Mouse (Mus musculus) adrenal gland, postnatal 10 days (tissue): Measurements from ENCODE around the gene Dchs1. TPM values are rescaled to one million over a fixed set of nuclear protein-coding genes. Genes with fewer than 3 reads are reported as not detected.
"Not testable (repeated sequence)": the region's sequence is repeated elsewhere in the genome, so short reads cannot be mapped to it uniquely, and the experiment has no call there.

ENCODE experiments used
- DNase-seq: peaks from one replicate; pipeline ENCODE4 v3.0.0; 2021; ENCODE audit warnings: mixed read lengths
- total RNA-seq, 2 experiments: library from RNA; stranded (reverse); gene quantifications; 2 replicates each; pipeline ENCODE4 v1.2.3; 2021

Dchs1 gene
- total RNA-seq, 2 experiments from 2014 or later = 11.8 to 17.1 TPM

DNA sequence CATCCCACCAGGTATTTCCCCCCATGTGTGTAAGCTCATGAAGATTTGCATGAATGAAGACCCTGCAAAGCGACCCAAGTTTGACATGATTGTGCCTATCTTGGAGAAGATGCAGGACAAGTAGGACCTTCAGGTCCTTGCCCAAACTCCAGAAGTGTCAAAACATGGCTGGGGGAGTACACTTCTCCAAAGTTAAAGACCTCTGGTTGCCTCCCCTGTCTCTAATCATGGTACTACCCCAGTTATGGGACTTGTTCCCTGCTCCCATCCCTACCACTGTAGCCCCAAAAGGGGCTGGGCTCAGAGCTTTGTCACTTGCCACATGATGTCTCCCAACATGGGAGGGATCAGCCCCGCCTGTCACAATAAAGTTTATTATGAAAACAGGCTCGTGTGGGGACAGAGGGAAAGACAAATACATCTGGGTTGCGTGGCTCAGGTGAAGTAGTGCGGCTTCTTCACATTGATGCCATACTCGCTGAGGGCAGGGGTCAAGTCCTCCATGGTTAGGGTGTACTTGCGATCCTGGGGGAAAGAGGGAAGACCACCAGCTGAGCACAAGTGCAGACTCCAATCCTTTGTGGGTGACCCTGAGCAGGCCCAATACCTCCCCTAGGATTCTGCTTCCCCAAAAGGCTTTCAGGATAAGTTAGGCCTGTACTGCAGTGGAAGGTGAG is 44.8 kb downstream of the Dchs1 start:
- not testable (repeated sequence) for DNase-seq

DNA sequence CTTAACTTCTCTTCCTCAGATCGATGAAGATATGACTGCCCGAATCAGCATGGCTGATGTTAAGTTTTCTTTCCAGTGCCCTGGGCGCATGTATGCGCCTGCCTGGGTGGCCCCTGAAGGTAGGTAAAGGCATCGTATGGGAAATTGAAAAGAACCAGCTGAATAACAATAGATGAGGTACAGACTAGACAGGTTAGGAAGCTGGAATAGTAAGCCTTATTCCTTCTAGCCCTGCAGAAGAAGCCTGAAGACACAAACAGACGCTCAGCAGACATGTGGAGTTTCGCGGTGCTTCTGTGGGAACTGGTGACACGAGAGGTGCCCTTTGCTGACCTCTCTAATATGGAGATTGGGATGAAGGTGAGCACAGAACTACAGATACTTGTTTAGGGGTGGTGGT is 45.5 kb downstream of the Dchs1 start:
- DNase-seq = no peak

DNA sequence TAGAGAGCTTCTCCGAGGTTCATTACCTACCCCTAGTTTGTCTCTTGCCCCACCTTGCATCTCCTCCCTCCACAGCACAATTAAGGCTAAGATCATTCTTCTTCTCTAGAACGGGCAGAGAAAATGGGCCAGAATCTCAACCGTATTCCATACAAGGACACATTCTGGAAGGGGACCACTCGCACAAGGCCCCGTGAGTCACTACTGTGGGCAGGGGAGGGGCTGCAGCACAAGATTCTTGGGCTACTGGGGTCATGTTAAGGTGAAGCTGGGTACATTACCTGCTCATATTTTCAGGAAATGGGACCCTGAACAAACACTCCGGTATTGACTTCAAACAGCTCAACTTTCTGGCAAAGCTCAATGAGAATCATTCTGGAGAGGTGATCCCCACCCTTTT is 46.6 kb downstream of the Dchs1 start:
- DNase-seq = no peak

DNA sequence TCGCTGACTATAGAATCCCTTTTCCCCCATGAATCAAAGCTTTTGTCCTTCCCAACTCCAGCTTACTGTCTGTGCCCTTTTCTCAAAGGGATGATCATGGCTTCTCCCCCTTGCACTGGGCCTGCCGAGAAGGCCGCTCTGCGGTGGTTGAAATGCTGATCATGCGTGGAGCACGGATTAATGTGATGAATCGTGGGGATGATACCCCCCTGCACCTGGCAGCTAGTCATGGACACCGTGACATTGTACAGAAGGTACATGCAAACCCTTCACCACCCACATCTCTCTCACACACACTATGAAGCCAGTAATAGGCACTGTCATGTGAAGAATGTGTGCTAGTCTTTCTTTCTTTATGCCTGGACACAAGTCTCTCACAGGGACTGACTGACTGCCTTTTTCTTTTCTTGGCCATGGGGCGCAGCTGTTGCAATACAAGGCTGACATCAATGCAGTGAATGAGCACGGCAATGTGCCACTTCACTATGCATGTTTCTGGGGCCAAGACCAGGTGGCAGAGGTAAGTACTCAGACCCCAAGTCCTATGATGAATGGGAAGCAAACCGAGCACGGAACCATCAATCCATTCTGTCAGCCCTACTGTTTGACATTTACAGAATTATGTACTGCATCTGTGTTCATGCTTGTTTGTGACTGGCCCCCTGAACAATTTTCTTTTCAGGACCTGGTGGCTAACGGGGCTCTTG is 47.2 kb downstream of the Dchs1 start:
- no peak for DNase-seq

DNA sequence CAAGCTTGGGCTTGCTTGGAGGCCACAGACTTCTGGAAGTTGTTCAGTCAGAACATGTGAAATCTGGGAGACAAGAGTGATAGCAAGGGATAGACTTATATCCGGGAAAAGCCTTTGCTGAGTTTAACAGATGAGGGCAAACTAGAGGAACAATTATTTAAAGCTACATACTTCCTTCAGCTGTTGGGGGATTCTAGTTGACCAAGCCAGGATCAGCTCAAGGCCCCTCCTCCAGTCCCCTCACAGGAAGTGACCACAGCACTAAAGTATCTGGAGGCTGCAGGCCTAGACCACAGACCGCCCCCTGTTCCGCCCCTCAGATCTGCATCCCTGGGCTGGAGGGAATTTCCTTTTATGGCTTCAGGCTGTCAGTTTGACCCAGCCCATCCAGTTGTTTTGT is 48.5 kb downstream of the Dchs1 start:
- DNase-seq = peak; percentile 62

DNA sequence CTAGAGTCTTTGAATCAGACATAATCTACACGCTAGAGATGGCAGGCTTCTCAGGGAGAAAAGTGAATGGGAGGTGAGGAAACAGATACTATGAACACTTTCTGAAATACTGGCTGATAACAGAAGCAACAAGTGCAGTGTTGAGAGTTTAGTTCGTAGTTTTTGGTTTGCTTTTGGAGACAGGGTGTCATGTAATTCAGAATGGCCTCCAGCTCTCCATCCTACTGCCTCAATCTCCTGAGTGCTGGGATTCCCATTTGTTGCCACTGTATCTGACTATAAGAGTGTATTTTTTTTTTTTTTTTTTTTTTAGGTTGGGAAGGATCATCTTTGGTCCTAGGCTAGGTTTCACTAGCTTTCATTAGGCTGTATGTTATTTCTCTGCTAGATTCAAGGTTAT is 49.2 kb downstream of the Dchs1 start:
- DNase-seq = no peak

DNA sequence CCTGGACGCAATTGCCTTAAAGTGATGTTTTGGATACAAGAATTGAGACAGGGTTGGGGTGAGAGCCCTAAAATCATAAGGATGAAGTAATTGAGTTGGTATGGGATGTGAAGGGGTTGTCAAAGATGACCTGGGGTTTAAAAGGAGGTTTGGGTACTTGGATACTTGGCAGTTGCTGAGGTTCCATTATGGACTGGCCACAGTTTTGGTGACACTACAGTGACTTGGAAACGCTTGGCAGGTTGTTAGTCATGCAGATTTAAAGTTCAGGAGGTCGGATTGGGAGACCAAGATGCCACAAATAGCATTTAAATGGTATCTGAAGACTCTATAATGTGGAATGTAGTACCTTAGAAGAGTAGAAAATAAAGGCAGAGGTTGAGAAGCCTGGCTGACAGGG is 49.8 kb downstream of the Dchs1 start:
- DNase-seq = no peak

DNA sequence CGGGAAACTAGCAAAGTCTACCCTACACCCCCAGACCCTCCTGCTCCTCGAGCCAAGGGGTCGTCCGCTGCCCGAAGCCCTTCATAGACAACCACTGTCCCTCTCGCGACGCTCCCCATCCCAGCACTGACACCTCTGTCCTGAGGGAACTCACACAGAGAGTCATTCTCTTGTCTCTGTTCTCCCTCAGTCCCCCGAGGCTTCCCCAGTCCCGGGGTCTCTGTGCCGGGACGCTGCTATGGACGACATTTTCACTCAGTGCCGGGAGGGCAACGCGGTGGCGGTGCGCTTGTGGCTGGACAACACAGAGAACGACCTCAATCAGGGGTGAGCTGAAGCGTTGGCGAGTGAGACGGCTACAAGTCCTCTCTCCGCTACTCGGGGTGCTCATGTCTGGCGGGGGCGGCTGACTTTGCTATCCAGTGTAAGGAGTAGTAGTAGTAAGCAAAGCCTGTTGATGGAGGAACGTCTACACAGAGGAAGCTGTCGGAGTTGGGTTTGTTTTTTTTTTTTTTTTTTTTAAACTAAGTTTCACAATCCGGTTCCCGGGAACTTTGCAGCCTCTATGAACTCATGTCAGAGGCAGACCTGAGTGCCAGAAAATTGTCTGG is 50.4 kb downstream of the Dchs1 start, which contains the start of gene Rrp8:
Gene Rrp8 (minus strand): TSS at position 475 of the 611 bp plus-strand sequence.
- DNase-seq = peak; percentile 56

DNA sequence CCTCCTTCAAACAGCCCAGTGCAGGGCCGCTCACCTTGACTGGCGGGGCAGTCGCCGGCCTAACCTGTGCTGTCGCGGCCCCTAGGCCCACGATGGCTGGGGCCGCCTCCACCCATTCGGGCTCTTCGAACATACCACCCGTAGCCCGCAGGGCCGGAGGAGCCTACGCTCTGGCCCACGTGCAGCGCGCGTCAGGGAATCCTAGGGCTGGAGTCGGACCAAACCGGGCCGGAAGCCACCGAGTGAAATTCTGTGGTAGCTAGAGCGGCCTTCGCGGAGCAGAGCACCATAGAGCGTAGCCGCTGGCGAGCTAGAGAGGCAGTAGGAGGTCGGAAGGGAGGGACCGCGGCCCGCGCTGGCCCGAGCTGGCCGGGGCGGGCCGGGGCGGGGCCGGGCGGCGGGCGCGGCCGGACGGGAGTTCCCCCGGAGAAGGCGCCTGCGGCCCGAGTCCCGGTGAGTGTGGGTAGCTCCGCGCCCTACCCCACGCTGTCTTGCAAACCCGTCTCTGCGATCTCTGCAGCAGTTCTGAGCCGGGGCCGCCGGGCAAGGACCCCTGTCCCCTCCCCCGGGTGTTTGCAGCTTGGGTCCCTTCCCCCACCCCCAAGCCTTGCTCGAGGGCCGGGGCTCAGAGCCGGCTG is 51.1 kb downstream of the Dchs1 start, which contains the start of gene Ilk:
Gene Ilk (plus strand): TSS at position 329 of the 638 bp plus-strand sequence.
- peak; percentile 95 for DNase-seq

DNA sequence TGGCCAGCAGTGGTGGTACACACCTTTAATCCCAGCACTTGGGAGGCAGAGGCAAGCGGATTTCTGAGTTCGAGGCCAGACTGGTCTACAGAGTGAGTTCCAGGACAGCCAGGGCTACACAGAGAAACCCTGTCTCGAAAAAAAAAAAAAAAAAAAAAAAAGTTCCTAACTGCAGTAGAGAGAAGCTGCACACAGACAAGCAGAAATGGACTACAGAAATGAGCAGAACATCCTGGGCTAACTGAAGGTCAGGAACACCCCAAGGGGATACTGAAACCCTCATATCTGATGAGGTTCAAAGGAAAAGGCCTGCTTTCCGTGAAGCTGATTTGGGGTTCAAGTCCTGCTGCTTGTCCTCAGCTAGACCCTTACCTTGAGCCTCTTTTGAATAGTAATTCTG is 52.0 kb downstream of the Dchs1 start:
- not testable (repeated sequence) for DNase-seq

DNA sequence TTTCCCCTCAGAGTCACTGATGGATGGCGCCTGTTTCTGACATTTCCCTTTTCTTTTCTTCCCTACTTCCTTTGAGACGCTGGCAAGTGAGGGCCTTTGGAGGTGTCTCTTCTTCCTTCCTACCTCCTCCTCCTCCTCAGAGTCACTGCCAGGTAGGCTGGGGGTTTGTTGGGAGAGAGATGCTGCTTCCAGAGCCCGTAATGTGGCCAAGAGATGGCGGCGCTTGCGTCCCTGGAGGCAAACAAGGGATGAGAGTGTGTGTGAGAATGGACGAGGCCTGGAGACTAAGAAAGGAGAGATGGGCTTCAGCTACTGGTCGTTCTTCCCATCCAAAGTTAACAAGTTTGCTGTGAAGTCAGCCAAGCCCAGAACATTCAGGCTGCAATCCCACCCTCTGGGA is 52.6 kb downstream of the Dchs1 start:
- no peak for DNase-seq

DNA sequence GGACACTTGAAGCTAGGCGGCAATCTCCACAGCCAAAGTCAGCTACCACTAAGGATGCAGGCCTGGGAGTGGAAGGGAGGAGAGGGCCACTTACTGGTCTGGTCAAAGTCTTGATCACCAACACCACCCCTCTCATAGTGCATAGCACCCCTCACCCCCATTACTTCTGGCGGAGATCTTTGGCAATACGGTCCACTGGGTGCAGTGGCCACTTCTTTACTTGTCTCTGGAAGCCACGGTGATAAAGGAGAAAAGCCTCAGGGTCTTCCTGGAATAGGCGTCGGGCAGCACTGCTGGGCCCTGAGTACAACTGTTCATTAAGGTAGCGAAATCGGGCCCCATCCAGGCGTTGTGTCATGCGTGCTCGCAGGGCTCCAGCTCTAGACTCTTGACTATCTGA is 53.6 kb downstream of the Dchs1 start:
- no peak for DNase-seq

DNA sequence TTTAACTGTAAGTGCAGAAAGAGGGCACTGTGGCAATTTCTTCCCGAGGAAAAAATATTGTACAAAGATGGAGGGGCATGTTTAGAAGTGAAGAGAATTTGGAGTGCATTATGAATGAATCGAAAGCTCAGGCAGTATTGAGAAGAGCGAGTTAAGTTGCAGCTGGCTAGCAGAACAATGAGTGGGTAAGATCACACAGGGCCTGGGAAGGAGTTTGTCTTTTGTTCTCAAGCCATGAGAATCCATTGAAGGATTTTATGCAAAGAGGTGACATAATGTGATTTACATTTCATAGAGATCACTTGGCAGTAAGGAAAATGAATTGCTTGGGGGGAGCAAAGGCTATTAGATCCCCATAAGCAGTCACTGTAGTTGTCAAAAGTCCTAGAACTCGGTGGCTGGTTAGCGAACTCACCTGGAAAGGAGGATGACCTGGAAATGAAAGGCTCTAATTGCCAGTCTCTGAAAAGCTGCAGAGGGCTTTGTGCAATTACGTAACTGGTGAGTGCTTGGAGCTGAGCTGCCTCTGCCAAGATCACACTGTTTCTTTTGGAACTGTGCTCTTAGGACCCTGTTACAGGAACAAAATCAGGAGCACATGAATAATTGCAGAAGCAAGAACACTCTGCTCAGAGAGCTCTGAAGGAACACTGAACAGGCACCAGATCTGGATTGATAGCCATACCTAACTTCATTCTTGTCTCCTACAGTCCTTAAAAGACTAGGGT is 58.6 kb downstream of the Dchs1 start:
- DNase-seq = no peak

DNA sequence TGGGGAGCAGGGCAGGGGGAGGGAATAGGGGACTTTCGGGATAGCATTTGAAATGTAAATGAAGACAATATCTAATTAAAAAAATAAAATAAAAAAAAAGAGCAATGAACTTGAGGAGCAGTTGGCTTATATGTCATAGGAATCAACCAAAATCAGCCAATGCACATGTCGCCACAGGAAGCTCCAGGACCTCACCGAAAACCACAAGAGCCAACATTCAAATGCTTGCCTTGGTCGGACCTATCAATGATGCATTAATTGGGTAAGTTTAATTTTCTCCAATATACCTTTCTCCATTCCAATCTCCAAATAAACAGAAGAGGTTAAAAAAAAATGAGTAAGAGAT is 60.5 kb downstream of the Dchs1 start:
- DNase-seq = no peak

DNA sequence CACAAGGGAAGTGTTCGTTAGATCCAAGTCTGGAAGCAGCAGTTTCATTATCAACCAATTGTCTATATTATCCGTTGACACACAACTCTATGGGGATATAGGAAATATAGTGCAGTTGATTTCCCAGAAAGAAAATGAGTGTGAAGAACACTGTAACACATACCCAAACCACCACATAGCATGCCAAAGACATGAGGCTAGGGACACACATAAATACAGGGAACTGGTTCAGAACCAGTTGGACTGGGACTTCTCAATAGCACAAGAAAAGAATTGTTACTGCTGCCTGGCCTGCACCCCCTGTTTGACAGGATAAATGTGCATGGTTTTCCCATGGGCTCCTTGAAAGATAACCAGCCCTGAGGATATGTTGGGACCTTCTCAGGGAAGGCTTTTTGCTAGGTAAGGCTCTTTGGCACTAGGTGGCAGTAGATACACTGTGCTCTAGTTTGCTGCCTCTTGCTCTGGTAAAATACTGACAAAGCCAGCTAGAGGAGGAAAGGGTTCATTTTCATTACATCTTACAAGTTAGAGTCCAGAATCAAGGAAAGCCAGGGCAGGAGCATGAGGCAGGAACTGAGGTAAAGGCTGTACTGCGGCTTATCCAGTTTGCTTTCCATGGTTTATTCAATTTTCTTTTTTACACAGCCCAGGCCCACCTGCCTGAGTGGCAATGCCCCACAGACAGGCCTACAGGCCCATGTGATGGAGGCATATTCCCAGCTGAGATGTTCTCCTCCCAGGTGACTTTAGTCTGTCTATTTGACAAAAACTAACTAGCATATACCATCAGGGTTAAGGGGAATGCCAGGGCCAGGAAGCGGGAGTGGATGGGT is 61.1 kb downstream of the Dchs1 start:
- peak; percentile 46 for DNase-seq

DNA sequence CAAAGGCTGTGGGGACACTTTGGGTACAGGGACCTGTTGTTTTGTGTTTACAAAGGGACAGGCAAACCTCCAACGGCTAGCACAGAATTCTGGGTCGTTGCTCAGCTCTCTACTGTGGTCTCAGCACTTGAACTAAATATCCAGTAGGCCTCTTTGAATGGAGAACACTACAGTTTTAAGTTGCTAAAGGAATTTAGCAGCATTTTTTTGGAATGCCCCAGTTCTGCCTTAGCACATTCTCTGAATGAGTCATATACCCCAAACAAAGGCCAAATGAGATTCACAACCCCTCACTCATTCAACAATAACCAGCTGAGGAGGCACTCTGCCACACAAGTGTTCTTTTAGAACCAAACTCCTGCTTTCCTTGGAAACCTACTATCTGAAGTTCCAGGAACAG is 65.5 kb downstream of the Dchs1 start:
- no peak for DNase-seq

DNA sequence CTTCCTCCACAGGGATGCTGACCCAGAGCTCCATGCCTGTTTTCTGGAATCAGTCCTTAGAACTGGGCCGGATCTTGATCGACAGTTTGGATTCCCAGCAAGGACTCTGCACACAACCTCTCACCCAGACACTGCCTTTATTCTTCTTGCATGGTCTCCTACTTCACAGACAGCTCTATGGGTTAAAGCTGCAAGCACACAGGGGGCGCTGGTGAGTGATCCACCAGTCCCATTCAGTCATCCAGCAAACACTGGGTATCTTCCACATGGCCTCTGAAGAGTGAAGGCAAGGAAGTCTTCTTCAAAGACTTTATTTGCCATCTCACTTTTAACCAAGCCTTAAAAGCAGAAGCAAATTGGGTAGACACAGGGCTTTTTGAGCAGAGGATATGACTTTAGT is 72.1 kb downstream of the Dchs1 start:
- no peak for DNase-seq

DNA sequence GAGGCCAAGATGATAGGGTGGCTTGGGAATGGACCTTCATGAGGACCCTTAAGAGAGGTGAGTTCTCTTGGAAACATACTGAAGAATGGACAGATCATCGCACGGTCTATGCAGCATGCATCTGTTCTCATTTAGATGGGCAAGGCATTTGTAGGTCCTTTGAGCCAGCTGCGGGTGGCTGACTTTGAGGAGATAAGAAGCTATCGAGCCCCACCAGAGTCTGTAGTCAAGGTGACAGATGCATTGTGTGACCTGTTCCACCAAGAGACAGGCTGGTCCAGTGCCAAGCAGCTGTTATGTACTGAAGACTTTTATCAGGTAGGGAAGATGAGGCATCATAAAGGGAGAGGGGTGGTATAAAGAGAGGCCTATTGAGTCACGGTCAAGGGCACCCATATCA is 78.7 kb downstream of the Dchs1 start:
- no peak for DNase-seq

DNA sequence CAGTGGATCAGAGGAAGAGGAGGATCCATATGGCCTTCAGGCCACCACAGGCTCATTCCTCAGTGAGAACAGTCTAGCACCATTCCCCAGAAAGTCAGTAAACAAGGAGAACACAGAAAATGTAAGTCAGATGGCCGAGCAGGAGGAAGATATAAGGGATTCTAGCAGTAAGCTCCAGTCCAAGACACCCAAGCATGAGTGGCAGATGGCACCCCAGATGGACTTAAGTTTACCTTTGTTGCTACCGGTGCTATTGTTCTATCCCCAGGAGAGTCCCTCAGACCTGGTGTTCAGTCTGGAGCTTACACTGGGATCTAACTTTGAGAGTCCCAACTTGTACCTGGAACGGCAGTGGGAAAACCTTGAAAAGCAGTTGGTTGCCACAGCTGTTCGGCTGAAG is 83.6 kb downstream of the Dchs1 start:
- no peak for DNase-seq

DNA sequence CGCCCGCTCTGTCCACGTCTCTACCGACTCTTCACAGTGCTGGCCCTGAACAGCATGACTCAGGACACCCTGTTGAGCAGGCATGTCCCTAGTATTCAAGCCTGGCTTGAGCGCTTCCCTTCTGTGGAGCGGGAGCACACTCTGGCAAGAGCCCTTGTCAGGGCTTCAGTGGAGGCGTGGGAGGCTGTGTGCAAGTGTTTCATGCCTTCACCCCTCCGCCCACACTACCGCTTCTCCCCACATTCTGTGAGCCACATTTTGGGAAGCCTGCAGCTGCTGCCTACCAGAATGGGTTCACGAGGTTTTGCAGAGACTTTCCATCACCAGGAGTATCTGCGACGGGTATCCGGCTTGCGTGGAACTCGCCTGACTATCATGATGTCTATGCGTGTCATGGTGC is 84.3 kb downstream of the Dchs1 start:
- no peak for DNase-seq
